Mouse (Mus musculus) kidney, embryonic 14.5 days (tissue): ENCODE results near the gene Inpp4b. TPM values are rescaled to one million over a fixed set of nuclear protein-coding genes. Genes with fewer than 3 reads are reported as not detected.
"Not testable (repeated sequence)": the region's sequence is repeated elsewhere in the genome, so short reads cannot be mapped to it uniquely, and the experiment has no call there.

ENCODE experiments used
- ATAC-seq: fragments of 200-750 bp; cut with Nextera tagmentation; 2 replicates; pipeline ENCODE4 v1.8.0; 2017; ENCODE audit warnings: moderate number of reproducible peaks, mild to moderate bottlenecking, moderate TSS enrichment, moderate library complexity; ENCODE audit not compliant: low FRiP score, low TSS enrichment
- H3K27ac ChIP-seq: fragments of 300-500 bp; sonication (generic); 2 replicates; pipeline ENCODE4 v1.5.1; 2014; ENCODE audit warnings: low read depth, mild to moderate bottlenecking, low read length, moderate library complexity, mixed read lengths
- H3K27me3 ChIP-seq: fragments of 300-500 bp; sonication (generic); 2 replicates; pipeline ENCODE4 v1.6.1; 2014; ENCODE audit warnings: mild to moderate bottlenecking, low read length; ENCODE audit not compliant: control insufficient read depth, insufficient read depth
- H3K36me3 ChIP-seq: fragments of 300-500 bp; sonication (generic); 2 replicates; pipeline ENCODE4 v1.6.1; 2014; ENCODE audit warnings: low read length, mixed read lengths; ENCODE audit not compliant: control insufficient read depth, insufficient read depth
- H3K4me1 ChIP-seq: fragments of 300-500 bp; sonication (generic); 2 replicates; pipeline ENCODE4 v1.6.1; 2014; ENCODE audit warnings: low read length, mixed read lengths; ENCODE audit not compliant: control insufficient read depth, insufficient read depth
- H3K4me2 ChIP-seq: fragments of 300-500 bp; sonication (generic); replicated peaks from 2 replicates; pipeline ENCODE4 v1.6.1; 2014; ENCODE audit warnings: low read depth, mild to moderate bottlenecking, low read length
- H3K4me3 ChIP-seq: fragments of 300-500 bp; sonication (generic); 2 replicates; pipeline ENCODE4 v1.5.1; 2014; ENCODE audit warnings: mild to moderate bottlenecking, low read length
- H3K9ac ChIP-seq: fragments of 300-500 bp; sonication (generic); 2 replicates; pipeline ENCODE4 v1.6.1; 2014; ENCODE audit warnings: low read depth, mild to moderate bottlenecking, low read length, moderate library complexity
- H3K9me3 ChIP-seq: fragments of 300-500 bp; sonication (generic); 2 replicates; pipeline ENCODE4 v1.6.1; 2016; ENCODE audit warnings: low read length; ENCODE audit not compliant: control insufficient read depth
- WGBS: fragments of 180-500 bp; shearing (Covaris S2); extraction: QIAGEN DNeasy Blood & Tissue Kit; methylation state at CpG from one replicate; pipeline ENCODE4 v1.1.7; 2014; 5-methylcytosine and 5-hydroxymethylcytosine counted together
- polyA plus RNA-seq: library from polyadenylated mRNA; unstranded; fragments of >200 nt; fragmentation: Nextera tagmentation; extraction: Ambion mirVana; gene quantifications from 2 replicates; pipeline ENCODE4 v1.2.1, GENCODE M21; 2014

The Inpp4b gene
- polyA plus RNA-seq, 1 experiment from 2014 or later: 12.3 TPM

DNA sequence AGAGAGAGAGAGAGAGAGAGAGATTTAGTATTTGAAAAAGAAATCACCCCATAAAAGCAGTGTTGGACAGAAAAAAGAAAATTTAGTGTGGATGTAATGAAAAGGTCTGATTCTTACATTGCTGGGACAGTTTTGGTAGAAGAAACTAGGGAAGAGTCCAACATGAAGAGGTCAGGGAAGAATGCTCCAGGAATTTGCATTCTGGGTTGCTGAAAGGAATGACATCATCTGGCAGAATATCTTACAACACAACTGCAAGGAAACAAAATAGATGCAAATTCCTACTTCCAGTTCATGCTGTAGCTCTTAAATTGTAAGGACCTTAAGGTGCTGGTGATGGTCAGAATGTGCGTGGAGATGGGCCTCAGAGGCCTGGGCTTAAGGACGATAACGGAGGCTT lies 650.6 kb downstream of the Inpp4b start:
- Histone ChIP-seq H3K36me3 (no peaks in the 10 kb centered on the region), H3K9me3 (no peaks in the 10 kb centered on the region), H3K27me3 (no peaks in the 10 kb centered on the region), H3K9ac (no peak overlapping the region), H3K27ac (no peak overlapping the region), H3K4me3 (no peak overlapping the region), H3K4me1 (no peaks in the 10 kb centered on the region), H3K4me2 (no peak overlapping the region)
- 96% methylated on average over 3 of the region's 3 CpGs for WGBS
- ATAC-seq: no peak

DNA sequence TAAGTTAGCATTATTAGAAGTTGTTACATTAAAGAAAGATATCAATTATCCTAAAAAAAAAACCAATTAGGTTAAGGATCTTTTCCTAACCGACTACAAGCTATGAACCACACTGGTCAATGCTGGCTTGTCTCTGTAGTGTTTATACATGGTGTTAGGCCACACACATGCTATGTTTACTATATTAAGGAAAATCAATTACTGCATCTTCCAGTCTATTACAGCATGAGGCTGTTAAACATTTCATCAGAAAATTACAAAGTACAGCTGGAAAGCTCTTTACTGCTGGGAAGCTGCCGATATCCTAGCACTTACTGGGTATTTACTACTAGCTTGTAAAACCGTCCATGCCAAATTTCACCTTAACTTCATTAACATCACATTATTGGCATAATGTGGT lies 653.9 kb downstream of the Inpp4b start:
- Histone ChIP-seq H3K27me3 (no peaks in the 10 kb centered on the region), H3K4me3 (no peak overlapping the region), H3K9me3 (no peaks in the 10 kb centered on the region), H3K36me3 (no peaks in the 10 kb centered on the region), H3K4me2 (no peak overlapping the region), H3K27ac (no peak overlapping the region), H3K4me1 (no peaks in the 10 kb centered on the region), H3K9ac (no peak overlapping the region)
- no peak for ATAC-seq
- 66% methylated on average over 3 of the region's 3 CpGs for WGBS

DNA sequence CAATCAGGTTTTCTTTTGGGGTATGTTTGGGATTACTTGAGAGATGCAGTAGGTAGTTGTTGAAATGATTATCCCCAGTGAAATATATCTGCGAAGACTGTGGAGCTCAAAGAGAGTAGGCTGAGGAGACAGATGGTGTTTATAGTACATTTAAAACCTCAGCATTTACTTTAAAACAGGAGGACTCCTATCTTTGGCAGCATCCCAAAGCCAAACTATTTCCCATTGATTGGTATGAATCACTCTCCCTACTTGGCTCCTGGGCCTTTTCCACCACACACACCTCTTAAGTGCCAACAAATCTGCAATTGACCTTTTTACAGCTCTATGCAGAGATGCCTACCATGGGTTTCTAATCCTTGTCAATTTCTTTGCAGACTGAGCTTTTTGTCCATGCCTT lies 654.5 kb downstream of the Inpp4b start:
- no peaks in the 10 kb centered on the region for H3K27me3 ChIP-seq
- H3K4me2 ChIP-seq: no peak overlapping the region
- H3K4me1 ChIP-seq: no peaks in the 10 kb centered on the region
- no peak overlapping the region for H3K4me3 ChIP-seq
- no peak overlapping the region for H3K9ac ChIP-seq
- WGBS: 94% methylated on average over 1 of the region's 1 CpGs
- ATAC-seq: no peak
- no peaks in the 10 kb centered on the region for H3K9me3 ChIP-seq
- no peaks in the 10 kb centered on the region for H3K36me3 ChIP-seq
- H3K27ac ChIP-seq: no peak overlapping the region

DNA sequence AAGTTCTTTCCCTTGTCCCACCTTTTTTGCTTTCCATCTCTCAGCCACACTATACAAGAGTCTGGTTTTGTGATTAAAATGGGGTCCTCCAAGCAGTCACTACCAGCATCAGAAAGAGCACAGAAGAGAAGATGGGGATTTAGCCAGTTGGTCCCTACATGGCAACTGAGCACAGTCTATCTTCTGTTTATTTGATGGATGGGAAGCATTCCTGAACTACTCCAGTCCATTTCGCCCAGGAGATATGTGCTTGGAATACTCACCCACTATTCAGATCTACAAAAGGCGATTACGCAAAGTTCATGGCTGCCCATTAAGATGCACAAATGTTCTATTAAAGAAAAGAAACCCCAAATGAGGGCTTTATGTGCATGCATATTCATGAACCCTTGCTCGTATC lies 661.8 kb downstream of the Inpp4b start:
- no peak for ATAC-seq

DNA sequence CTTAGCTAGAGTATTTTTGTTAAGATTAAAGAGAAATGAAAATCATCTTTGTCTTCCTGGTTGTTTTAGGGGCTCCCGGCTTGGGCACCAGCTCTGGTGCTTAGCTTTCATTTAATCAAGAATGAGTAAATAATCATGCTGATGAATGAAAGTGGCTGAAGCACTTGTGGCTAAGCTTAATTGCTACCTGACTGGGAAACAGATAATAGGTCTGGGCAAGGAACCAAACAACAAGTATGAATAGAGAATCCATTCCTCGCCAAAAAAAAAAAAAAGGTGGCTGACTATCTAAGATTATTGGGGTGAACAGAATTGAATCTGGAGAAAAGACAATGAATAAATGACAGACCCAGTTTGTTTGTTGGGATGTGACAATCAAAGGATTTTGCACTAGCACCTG lies 663.1 kb downstream of the Inpp4b start:
- Histone ChIP-seq H3K4me1 (no peaks in the 10 kb centered on the region), H3K9me3 (no peaks in the 10 kb centered on the region), H3K27me3 (no peaks in the 10 kb centered on the region), H3K4me3 (no peak overlapping the region), H3K9ac (no peak overlapping the region), H3K4me2 (no peak overlapping the region), H3K27ac (no peak overlapping the region), H3K36me3 (no peaks in the 10 kb centered on the region)
- ATAC-seq: no peak
- WGBS: 86% methylated on average over 2 of the region's 2 CpGs

More for the DNA sequence above, 661.8 kb downstream of the Inpp4b start:
- Histone ChIP-seq H3K4me3 (no peak overlapping the region), H3K27me3 (no peaks in the 10 kb centered on the region), H3K9ac (no peak overlapping the region), H3K27ac (no peak overlapping the region), H3K4me2 (no peak overlapping the region), H3K36me3 (no peaks in the 10 kb centered on the region), H3K9me3 (no peaks in the 10 kb centered on the region), H3K4me1 (no peaks in the 10 kb centered on the region)
- WGBS: 91% methylated on average over 4 of the region's 4 CpGs

DNA sequence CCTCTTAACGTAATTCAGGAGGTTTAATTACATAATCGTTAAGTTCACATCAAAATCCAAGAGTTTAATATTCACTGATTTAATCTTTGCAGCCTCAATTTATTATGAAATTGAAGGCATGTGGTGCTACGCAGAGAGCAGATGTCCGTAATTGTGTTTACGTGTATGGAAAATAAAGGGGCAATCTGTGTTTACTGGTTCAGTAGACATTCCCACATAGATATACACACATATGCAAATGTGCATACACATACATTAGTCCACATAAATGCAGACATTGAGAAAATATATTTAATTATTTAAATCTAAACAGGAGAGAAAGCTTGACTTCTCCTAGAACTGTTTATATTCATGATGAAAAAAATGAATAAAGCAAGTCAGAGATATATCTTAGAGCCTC lies 675.4 kb downstream of the Inpp4b start:
- no peak for ATAC-seq

DNA sequence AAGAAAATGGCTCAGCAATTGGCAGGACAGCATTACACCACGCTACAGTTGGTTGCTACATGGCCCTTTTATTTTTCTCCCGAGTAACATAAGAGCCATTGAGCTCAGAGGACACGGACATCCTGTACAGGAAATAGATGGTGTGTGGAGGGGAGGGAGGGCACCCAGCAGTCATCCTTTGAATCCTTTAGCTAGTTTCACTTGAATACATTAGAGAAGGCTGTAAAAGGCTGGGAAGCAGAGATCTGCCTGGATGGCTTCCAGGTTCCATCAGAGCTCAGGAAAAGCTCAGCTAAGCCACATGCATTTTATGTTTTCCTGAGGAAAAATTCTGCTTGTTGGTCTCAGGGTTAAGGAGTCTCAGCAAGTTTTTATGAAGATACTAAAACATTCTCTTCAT lies 685.0 kb downstream of the Inpp4b start:
- Histone ChIP-seq H3K4me3 (no peak overlapping the region), H3K4me2 (no peak overlapping the region), H3K36me3 (no peaks in the 10 kb centered on the region), H3K9ac (no peak overlapping the region), H3K9me3 (no peaks in the 10 kb centered on the region), H3K27ac (no peak overlapping the region), H3K4me1 (peaks cover 3% of the 10 kb centered on the region; the same call in 1 of the 2 replicates), H3K27me3 (no peaks in the 10 kb centered on the region)
- no peak for ATAC-seq
- WGBS: 35% methylated on average over 3 of the region's 3 CpGs

More for the DNA sequence above, 675.4 kb downstream of the Inpp4b start:
- 92% methylated on average over 5 of the region's 5 CpGs for WGBS
- Histone ChIP-seq H3K4me2 (no peak overlapping the region), H3K27ac (no peak overlapping the region), H3K9ac (no peak overlapping the region), H3K27me3 (no peaks in the 10 kb centered on the region), H3K9me3 (no peaks in the 10 kb centered on the region), H3K36me3 (no peaks in the 10 kb centered on the region), H3K4me1 (no peaks in the 10 kb centered on the region), H3K4me3 (no peak overlapping the region)

DNA sequence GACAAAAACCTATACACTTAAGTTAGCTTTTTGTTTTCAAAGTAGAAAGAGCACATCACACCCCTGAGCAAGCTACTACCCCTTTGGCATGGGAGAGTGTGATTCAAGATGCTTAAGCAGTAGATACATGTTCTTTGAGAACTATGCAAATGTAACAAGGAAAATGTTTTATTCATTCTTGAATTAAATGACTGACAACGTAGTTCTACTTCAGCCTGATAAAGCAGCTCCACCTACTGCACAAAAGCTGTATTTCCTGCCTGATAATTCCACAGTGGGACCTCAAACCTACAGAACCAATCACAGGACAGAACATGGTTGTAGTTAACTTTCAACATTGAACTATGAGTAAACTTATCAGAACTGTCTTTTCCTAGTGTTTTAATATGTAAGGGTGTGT lies 686.5 kb downstream of the Inpp4b start:
- Histone ChIP-seq H3K4me3 (no peak overlapping the region), H3K27ac (no peak overlapping the region), H3K4me2 (no peak overlapping the region), H3K9me3 (no peaks in the 10 kb centered on the region), H3K9ac (no peak overlapping the region), H3K36me3 (no peaks in the 10 kb centered on the region), H3K27me3 (no peaks in the 10 kb centered on the region), H3K4me1 (peaks cover 3% of the 10 kb centered on the region; the same call in 1 of the 2 replicates)
- ATAC-seq: no peak
- WGBS: 48% methylated on average over 1 of the region's 1 CpGs

DNA sequence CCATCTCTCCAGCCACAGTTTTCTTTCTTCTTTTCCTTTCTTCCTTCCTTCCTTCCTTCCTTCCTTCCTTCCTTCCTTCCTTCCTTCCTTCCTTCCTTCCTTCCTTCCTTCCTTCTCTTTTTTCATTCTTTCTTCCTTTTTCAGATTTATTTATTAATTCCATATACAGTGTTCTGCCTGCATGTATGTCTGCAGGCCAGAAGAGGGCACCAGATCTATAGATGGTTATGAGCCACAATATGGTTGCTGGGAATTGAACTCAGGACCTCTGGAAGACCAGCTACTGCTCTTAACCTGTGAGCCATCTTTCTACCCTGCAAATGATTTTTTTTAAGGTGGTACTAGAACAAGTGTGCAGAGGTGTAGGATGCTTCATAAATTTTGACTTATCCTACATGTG lies 689.7 kb downstream of the Inpp4b start:
- H3K4me3 ChIP-seq, H3K4me1 ChIP-seq, ATAC-seq, H3K27ac ChIP-seq, H3K36me3 ChIP-seq, H3K9me3 ChIP-seq, H3K9ac ChIP-seq, H3K4me2 ChIP-seq, H3K27me3 ChIP-seq: not testable (repeated sequence)

DNA sequence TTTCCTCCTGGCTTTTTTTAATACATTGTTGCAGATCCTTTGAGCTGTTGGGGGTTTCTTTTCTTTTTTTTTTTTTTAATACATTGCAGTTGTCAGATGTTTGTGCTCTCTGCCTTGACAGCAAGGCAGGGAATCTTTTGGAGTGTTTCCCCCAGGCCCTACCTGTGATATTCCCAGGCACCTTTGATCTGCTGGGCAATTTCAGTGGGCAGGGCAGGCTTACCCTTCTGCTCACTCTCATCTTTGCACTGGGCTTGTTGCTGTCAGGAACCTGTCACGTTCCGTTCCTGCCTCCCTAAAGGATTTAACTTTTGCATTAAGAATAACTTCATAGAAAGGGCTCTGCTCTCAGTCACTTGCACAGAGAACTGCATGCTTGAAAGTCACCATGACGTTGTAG lies 711.7 kb downstream of the Inpp4b start:
- Histone ChIP-seq H3K9me3 (no peaks in the 10 kb centered on the region), H3K4me3 (no peak overlapping the region), H3K4me1 (no peaks in the 10 kb centered on the region), H3K36me3 (no peaks in the 10 kb centered on the region), H3K27me3 (no peaks in the 10 kb centered on the region), H3K27ac (no peak overlapping the region), H3K9ac (no peak overlapping the region), H3K4me2 (no peak overlapping the region)
- ATAC-seq: no peak
- 75% methylated on average over 3 of the region's 3 CpGs for WGBS
